Mouse (Mus musculus): ENCODE data around the gene Gm13691.
"Not testable (repeated sequence)": the region's sequence is repeated elsewhere in the genome, so short reads cannot be mapped to it uniquely, and the experiment has no call there.

Gene Gm13691

GRCm38 (mm10) chr2:84037304-84037703 is 47.0 kb downstream of the Gm13691 start:
- DNase-seq, result no peak

DNA sequence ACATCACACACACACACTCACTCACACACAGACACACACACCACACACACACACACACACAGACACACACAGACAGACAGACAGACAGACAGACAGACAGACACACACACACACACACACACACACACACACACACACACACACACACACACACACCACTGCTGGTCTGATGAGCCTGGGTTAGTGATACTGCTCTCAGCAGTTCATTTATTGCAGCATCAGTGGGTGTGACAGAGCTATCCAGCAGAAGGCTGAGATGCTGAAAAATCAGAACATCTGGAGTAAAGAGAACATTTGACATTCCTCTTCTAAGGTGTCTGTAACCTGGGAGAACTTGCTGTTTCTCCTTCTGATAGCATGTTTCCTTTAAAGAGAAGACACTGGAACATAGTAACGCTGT is 47.6 kb downstream of the Gm13691 start:
- DNase-seq, result not testable (repeated sequence)

- no peak for DNase-seq
Measured at GRCm38 (mm10) chr2:84039277-84039676, 48.9 kb downstream of the Gm13691 start.

All from kidney, postnatal 10 days (tissue).